Mouse (Mus musculus) limb, embryonic 11.5 days (tissue): Measurements from ENCODE around the gene Sppl2b. TPM values are rescaled to one million over a fixed set of nuclear protein-coding genes. Genes with fewer than 3 reads are reported as not detected.

Experiments
- ATAC-seq: fragments of 200-750 bp; cut with Nextera tagmentation; 2 replicates; pipeline ENCODE4 v1.8.0; 2017; ENCODE audit warnings: low read depth; ENCODE audit not compliant: insufficient number of reproducible peaks, low FRiP score, low TSS enrichment
- DNase-seq: peaks from one replicate; pipeline ENCODE4 v3.0.0-alpha.2; 2015; ENCODE audit warnings: low spot score
- H3K27ac ChIP-seq: fragments of 300-500 bp; sonication (generic); replicated peaks from 2 replicates; pipeline ENCODE4 v1.5.1; 2014; ENCODE audit warnings: low read depth, mild to moderate bottlenecking, low read length
- H3K27me3 ChIP-seq: fragments of 300-500 bp; sonication (generic); 2 replicates; pipeline ENCODE4 v1.6.1; 2014; ENCODE audit warnings: mild to moderate bottlenecking, low read length, mixed read lengths; ENCODE audit not compliant: control insufficient read depth, insufficient read depth
- H3K36me3 ChIP-seq: fragments of 300-500 bp; sonication (generic); 2 replicates; pipeline ENCODE4 v1.6.1; 2014; ENCODE audit warnings: mild to moderate bottlenecking, low read length, moderate library complexity, mixed read lengths; ENCODE audit not compliant: control insufficient read depth, insufficient read depth
- H3K4me1 ChIP-seq: fragments of 300-500 bp; sonication (generic); 2 replicates; pipeline ENCODE4 v1.6.1; 2014; ENCODE audit warnings: low read length, mixed read lengths; ENCODE audit not compliant: control insufficient read depth, insufficient read depth
- H3K4me2 ChIP-seq: fragments of 300-500 bp; sonication (generic); 2 replicates; pipeline ENCODE4 v1.6.1; 2014; ENCODE audit warnings: low read depth, mild to moderate bottlenecking, moderate library complexity; ENCODE audit not compliant: severe bottlenecking
- H3K4me3 ChIP-seq: fragments of 300-500 bp; sonication (generic); 2 replicates; pipeline ENCODE4 v1.5.1; 2014; ENCODE audit warnings: low read depth, low read length
- H3K9ac ChIP-seq: fragments of 300-500 bp; sonication (generic); 2 replicates; pipeline ENCODE4 v1.6.1; 2014; ENCODE audit warnings: mild to moderate bottlenecking, low read length
- H3K9me3 ChIP-seq: fragments of 300-500 bp; sonication (generic); 2 replicates; pipeline ENCODE4 v1.6.1; 2016; ENCODE audit warnings: low read length; ENCODE audit not compliant: control insufficient read depth
- WGBS: fragments of 180-500 bp; shearing (Covaris S2); extraction: QIAGEN DNeasy Blood & Tissue Kit; methylation state at CpG from one replicate; pipeline ENCODE4 v1.1.7; 2014; 5-methylcytosine and 5-hydroxymethylcytosine counted together
- polyA plus RNA-seq: library from polyadenylated mRNA; unstranded; fragments of >200 nt; fragmentation: Nextera tagmentation; extraction: Ambion mirVana; gene quantifications from 2 replicates; pipeline ENCODE4 v1.2.1, GENCODE M21; 2014

Gene Sppl2b
- polyA plus RNA-seq, 1 experiment from 2014 or later, result 26.8 TPM

GRCm38 (mm10) chr10:80837827-80838226 lies 17.2 kb upstream of the Sppl2b start:
- Histone ChIP-seq H3K4me1 (no peaks in the 10 kb centered on the region), H3K9ac (no peak overlapping the region), H3K4me2 (no peak overlapping the region), H3K4me3 (no peak overlapping the region), H3K36me3 (no peaks in the 10 kb centered on the region; the same call in 1 of the 2 replicates), H3K27me3 (peaks cover 46% of the 10 kb centered on the region), H3K27ac (no peak overlapping the region), H3K9me3 (no peaks in the 10 kb centered on the region)
- 20% methylated on average over 2 of the region's 2 CpGs for WGBS
- DNase-seq (no peak), ATAC-seq (no peak)

GRCm38 (mm10) chr10:80838346-80838912 lies 16.6 kb upstream of the Sppl2b start:
- peaks cover 2% of the 10 kb centered on the region; the same call in 1 of the 2 replicates for H3K4me1 ChIP-seq
- no peak overlapping the region for H3K27ac ChIP-seq
- no peaks in the 10 kb centered on the region; the same call in 1 of the 2 replicates for H3K36me3 ChIP-seq
- H3K9me3 ChIP-seq, result no peaks in the 10 kb centered on the region
- H3K4me2 ChIP-seq, result no peak overlapping the region
- ATAC-seq (no peak), DNase-seq (no peak)
- H3K27me3 ChIP-seq, result peaks cover 48% of the 10 kb centered on the region
- WGBS, result 52% methylated on average over 2 of the region's 2 CpGs
- no peak overlapping the region for H3K4me3 ChIP-seq
- no peak overlapping the region for H3K9ac ChIP-seq

GRCm38 (mm10) chr10:80839848-80840247 lies 15.2 kb upstream of the Sppl2b start:
- H3K4me1 ChIP-seq, result peaks cover 10% of the 10 kb centered on the region; the same call in 1 of the 2 replicates
- no peak overlapping the region for H3K4me2 ChIP-seq
- ATAC-seq (no peak), DNase-seq (no peak)
- no peaks in the 10 kb centered on the region for H3K9me3 ChIP-seq
- H3K27me3 ChIP-seq, result peaks cover 49% of the 10 kb centered on the region
- H3K36me3 ChIP-seq, result no peaks in the 10 kb centered on the region; the same call in 1 of the 2 replicates
- H3K4me3 ChIP-seq, result no peak overlapping the region
- H3K27ac ChIP-seq, result no peak overlapping the region
- WGBS, result 64% methylated on average over 6 of the region's 6 CpGs
- no peak overlapping the region for H3K9ac ChIP-seq

- no peak for ATAC-seq
- 75% methylated on average over 2 of the region's 2 CpGs for WGBS
These were observed 13.4 kb upstream of the Sppl2b start for GRCm38 (mm10) chr10:80841685-80842084.

GRCm38 (mm10) chr10:80842334-80842733 lies 12.7 kb upstream of the Sppl2b start:
- WGBS, result 87% methylated on average over 15 of the region's 15 CpGs
- Histone ChIP-seq H3K27ac (no peak overlapping the region), H3K9me3 (no peaks in the 10 kb centered on the region), H3K4me1 (peaks cover 10% of the 10 kb centered on the region; the same call in 1 of the 2 replicates), H3K9ac (no peak overlapping the region), H3K36me3 (no peaks in the 10 kb centered on the region), H3K4me2 (no peak overlapping the region), H3K4me3 (no peak overlapping the region), H3K27me3 (peaks cover 37% of the 10 kb centered on the region)
- no peak for ATAC-seq
- DNase-seq, result no peak

More at GRCm38 (mm10) chr10:80841685-80842084, 13.4 kb upstream of the Sppl2b start:
- Histone ChIP-seq H3K4me1 (peaks cover 10% of the 10 kb centered on the region; the same call in 1 of the 2 replicates), H3K27ac (no peak overlapping the region), H3K4me2 (no peak overlapping the region), H3K27me3 (peaks cover 39% of the 10 kb centered on the region), H3K36me3 (no peaks in the 10 kb centered on the region), H3K9ac (no peak overlapping the region), H3K4me3 (no peak overlapping the region), H3K9me3 (no peaks in the 10 kb centered on the region)
- no peak for DNase-seq

- Histone ChIP-seq H3K9ac (peak overlapping the region; percentile 50), H3K27ac (no peak overlapping the region), H3K4me2 (peak overlapping the region; percentile 75), H3K4me1 (peaks cover 10% of the 10 kb centered on the region; the same call in 1 of the 2 replicates), H3K27me3 (peaks cover 37% of the 10 kb centered on the region), H3K9me3 (no peaks in the 10 kb centered on the region), H3K4me3 (peak overlapping the region; percentile 31), H3K36me3 (no peaks in the 10 kb centered on the region)
- WGBS, result 12% methylated on average over 28 of the region's 32 CpGs
- DNase-seq, result no peak
- ATAC-seq, result no peak
These were observed 11.8 kb upstream of the Sppl2b start for GRCm38 (mm10) chr10:80843087-80843930.

GRCm38 (mm10) chr10:80843931-80844547 lies 11.0 kb upstream of the Sppl2b start, which contains the start of gene Lingo3:
Gene Lingo3, minus strand, starts transcription at chr10:80844039.
- Histone ChIP-seq H3K9me3 (no peaks in the 10 kb centered on the region), H3K27me3 (peaks cover 37% of the 10 kb centered on the region), H3K4me3 (peak within 1 kb of the TSS; percentile 31), H3K4me1 (peaks cover 10% of the 10 kb centered on the region; the same call in 1 of the 2 replicates), H3K27ac (no peak within 1 kb of the TSS), H3K36me3 (no peaks in the 10 kb centered on the region), H3K4me2 (peak within 1 kb of the TSS; percentile 75), H3K9ac (peak within 1 kb of the TSS; percentile 50)
- ATAC-seq (no peak), DNase-seq (no peak)
- WGBS, result 5% methylated on average over 37 of the region's 51 CpGs

- Histone ChIP-seq H3K4me3 (no peak overlapping the region), H3K9ac (no peak overlapping the region; the same call in 1 of the 2 replicates), H3K9me3 (no peaks in the 10 kb centered on the region), H3K4me2 (no peak overlapping the region), H3K36me3 (no peaks in the 10 kb centered on the region), H3K4me1 (peaks cover 10% of the 10 kb centered on the region; the same call in 1 of the 2 replicates), H3K27me3 (peaks cover 37% of the 10 kb centered on the region), H3K27ac (no peak overlapping the region)
- ATAC-seq, result no peak
- 59% methylated on average over 8 of the region's 8 CpGs for WGBS
- no peak for DNase-seq
These were observed 9.9 kb upstream of the Sppl2b start for GRCm38 (mm10) chr10:80845055-80845693.
